Mouse (Mus musculus) heart, adult 2 months (tissue): ENCODE results near the gene Rab1b. TPM values are rescaled to one million over a fixed set of nuclear protein-coding genes. Genes with fewer than 3 reads are reported as not detected.

Source experiments
- DNase-seq, 2 experiments: peaks; one replicate each; pipeline ENCODE4 v3.0.0; 2021
- H3K27ac ChIP-seq: fragments of 200-600 bp; 2 replicates; pipeline ENCODE4 v1.8.1; 2022
- H3K27me3 ChIP-seq: fragments of 200-500 bp; 2 replicates; pipeline ENCODE4 v1.6.1; 2012; ENCODE audit warnings: mild to moderate bottlenecking, low read length, inconsistent platforms, mixed read lengths; ENCODE audit not compliant: control insufficient read depth, insufficient read depth
- H3K36me3 ChIP-seq: fragments of 200-500 bp; 2 replicates; pipeline ENCODE4 v1.6.1; 2012; ENCODE audit warnings: low read length, inconsistent platforms; ENCODE audit not compliant: control insufficient read depth, insufficient read depth
- H3K4me1 ChIP-seq: fragments of 200-500 bp; 2 replicates; pipeline ENCODE4 v1.6.1; 2011; ENCODE audit warnings: low read length; ENCODE audit not compliant: control insufficient read depth, insufficient read depth
- H3K4me3 ChIP-seq: fragments of 200-600 bp; 2 replicates; pipeline ENCODE4 v1.8.1; 2022
- H3K79me2 ChIP-seq: fragments of 200-500 bp; replicated peaks from 2 replicates; pipeline ENCODE4 v1.6.1; 2012; ENCODE audit warnings: mild to moderate bottlenecking, inconsistent platforms, low read length, moderate library complexity, mixed read lengths; ENCODE audit not compliant: control insufficient read depth, insufficient read depth
- H3K9ac ChIP-seq: fragments of 200-500 bp; 2 replicates; pipeline ENCODE4 v1.6.1; 2012; ENCODE audit warnings: low read depth, mild to moderate bottlenecking, control low read depth, inconsistent platforms, low read length, mixed read lengths
- CTCF ChIP-seq: fragments of 200-600 bp; IDR thresholded peaks from 2 replicates; pipeline ENCODE4 v1.8.1; 2022; ENCODE audit warnings: antibody characterized with exemption, mild to moderate bottlenecking, moderate library complexity
- EP300 ChIP-seq: fragments of 200-500 bp; IDR thresholded peaks from 2 replicates; pipeline ENCODE4 v1.6.1; 2011; ENCODE audit warnings: low read depth, low read length, control low read depth; ENCODE audit not compliant: insufficient read depth
- POLR2A ChIP-seq: fragments of 200-500 bp; IDR thresholded peaks from 2 replicates; pipeline ENCODE4 v1.6.1; 2011; ENCODE audit warnings: mild to moderate bottlenecking, low read depth, low read length, control low read depth; ENCODE audit not compliant: insufficient read depth
- WGBS: fragments of 180-500 bp; shearing (Covaris S2); methylation state at CpG from one replicate; pipeline ENCODE4 v1.1.7; 2018; 5-methylcytosine and 5-hydroxymethylcytosine counted together
- intact Hi-C: fragments of 180-260 bp; cut with DNase I; formaldehyde crosslinking; loops from one replicate; pipeline ENCODE4 v1.15.1; 2025
- polyA plus RNA-seq: library from polyadenylated mRNA; depleted of rRNA; stranded (reverse); fragments of >200 nt; gene quantifications from 2 replicates; pipeline ENCODE4 v1.2.3, GENCODE M21; 2012
- total RNA-seq, 2 experiments: library from RNA; stranded (reverse); gene quantifications; 2 replicates each; pipeline ENCODE4 v1.2.3; 2021

Gene Rab1b
- total and polyA plus RNA-seq, 3 experiments, result 173 to 221 (median 195) TPM

DNA sequence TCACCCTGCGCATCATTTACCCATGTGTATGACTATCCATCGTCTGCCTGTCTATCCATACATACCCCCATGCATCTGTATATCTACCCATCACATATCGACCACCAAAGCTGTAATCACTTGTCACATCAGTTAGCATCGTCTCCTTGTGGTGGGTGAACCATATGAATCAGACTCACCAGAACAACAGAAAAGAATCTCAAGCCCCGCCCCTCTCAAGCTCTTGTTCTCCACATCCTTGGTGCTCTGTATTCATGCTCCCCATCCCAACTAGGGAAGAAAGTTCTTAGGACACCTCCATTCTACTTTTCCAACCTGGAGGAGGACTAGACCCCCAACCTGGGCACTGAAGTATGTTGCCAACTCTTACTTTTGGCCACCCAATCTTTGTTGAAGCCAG is 44.8 kb downstream of the Rab1b start:
- no peaks in the 10 kb centered on the region for H3K36me3 ChIP-seq
- TF ChIP-seq CTCF, result no peak
- no peak for TF ChIP-seq EP300
- TF ChIP-seq POLR2A, result no peak
- H3K4me1 ChIP-seq, result peaks cover 12% of the 10 kb centered on the region
- H3K27ac ChIP-seq, result no peak overlapping the region
- no peaks in the 10 kb centered on the region for H3K27me3 ChIP-seq
- intact Hi-C loops, result no loop called here
- 84% methylated on average over 5 of the region's 5 CpGs for WGBS
- no peaks in the 10 kb centered on the region for H3K79me2 ChIP-seq
- no peak for DNase-seq
- no peak overlapping the region for H3K9ac ChIP-seq
- no peak overlapping the region for H3K4me3 ChIP-seq

DNA sequence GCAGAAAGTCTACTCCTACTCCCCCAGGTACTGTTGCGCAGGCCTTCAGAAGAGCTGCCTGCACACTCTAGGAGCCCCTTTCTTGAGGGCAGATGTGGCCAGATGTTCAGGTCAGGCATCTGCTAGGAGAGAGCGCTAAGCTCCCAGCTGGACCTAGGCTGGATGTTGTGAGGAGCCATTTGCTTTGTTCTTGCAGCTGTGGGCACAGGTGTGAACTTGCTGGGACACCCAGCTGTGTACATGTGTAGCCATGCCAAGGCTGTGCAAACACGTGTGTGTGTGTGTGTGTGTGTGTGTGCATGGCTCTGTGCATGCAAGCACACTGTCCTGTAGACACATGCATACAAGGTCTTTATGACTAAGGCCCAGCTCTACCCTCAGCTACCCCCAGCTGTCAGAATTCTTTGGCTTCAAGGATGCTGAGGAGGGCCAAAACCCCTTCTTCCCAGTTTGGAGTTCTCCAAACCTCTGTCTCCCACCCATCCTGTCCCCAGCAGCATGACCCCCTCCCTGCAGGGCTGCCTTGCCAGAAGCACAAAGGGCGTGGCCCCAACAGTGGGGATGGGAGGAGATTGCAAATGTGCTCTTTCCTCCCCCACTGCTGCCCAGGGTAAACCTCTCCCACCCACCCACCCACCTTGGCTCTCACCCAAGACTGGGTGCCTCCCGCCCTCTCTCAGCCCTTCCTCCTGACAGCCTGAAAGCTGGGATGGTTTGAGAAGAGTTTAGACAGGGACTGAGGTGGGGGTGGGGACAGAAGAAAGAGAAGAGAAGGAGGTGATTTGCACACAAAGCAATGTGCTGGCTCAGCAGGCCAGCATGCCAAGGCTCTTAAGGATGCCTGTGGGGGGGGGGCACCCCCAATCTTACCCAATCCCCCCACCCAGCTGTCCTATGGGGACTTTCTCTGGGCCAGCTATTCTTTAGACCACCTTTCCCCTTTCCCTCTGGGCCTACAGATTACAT is 46.2 kb downstream of the Rab1b start:
- WGBS, result 54% methylated on average over 5 of the region's 5 CpGs
- H3K4me1 ChIP-seq, result peaks cover 10% of the 10 kb centered on the region
- no peak overlapping the region for H3K9ac ChIP-seq
- no peaks in the 10 kb centered on the region for H3K79me2 ChIP-seq
- H3K36me3 ChIP-seq, result no peaks in the 10 kb centered on the region
- intact Hi-C loops, result no loop called here
- H3K27ac ChIP-seq, result no peak overlapping the region
- peak; percentile 61 to 62 for DNase-seq
- H3K27me3 ChIP-seq, result no peaks in the 10 kb centered on the region
- no peak overlapping the region for H3K4me3 ChIP-seq
- TF ChIP-seq CTCF (no peak), POLR2A (no peak), EP300 (no peak)

DNA sequence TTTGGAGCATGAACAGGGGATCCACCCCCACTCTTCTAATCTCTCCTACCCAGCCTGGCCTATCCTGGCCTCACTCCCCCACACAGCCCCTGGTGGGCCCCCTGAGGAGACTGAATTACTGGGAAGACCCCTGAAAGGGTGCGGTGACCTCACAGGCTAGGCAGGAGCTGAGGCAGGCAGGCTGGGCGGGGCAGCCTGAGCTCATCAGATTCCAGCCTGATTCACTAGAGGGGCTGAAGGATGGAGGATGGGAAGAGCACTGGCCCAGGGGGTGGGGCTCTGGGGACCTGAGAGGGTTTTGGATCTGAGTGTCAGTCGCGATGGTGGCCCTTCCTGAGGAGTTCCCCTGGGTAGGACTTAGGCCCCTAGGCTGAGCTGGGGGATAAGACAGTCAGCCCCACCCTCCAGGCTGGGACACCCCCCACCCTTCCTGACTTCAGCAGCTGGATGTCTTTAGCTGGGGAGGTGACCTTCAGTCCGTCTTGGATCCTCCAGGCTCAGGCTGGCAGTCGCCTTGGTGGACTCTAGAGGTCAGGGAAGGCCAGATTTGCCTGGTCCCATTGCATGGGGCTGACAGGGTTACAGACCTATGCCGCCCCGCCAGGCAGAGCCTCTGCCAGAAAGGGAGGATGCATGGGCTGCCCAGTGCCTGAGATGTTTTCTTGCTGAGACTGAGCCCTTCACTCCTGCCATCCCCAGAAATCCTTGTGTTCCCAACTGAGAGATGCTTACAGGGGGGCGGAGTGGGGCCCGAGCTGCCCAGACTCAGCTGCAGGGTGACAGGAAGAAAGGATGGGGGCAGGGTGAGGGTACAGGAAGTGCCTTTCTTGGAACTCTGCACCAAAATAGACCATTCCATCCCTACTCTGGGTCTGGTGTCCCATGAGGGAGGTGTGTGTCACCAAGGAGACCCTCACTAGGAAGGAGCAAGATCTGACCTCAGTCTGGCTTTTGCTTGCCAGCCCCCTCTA is 47.8 kb downstream of the Rab1b start:
- H3K79me2 ChIP-seq, result no peaks in the 10 kb centered on the region
- peak overlapping the region; percentile 36 for H3K27ac ChIP-seq
- DNase-seq, result peak; percentile 43
- H3K27me3 ChIP-seq, result no peaks in the 10 kb centered on the region
- H3K4me3 ChIP-seq, result no peak overlapping the region
- intact Hi-C loops, result no loop called here
- no peaks in the 10 kb centered on the region for H3K36me3 ChIP-seq
- TF ChIP-seq CTCF (no peak), EP300 (no peak), POLR2A (peak; percentile 12; the same call in 1 of the 2 replicates)
- 18% methylated on average over 10 of the region's 10 CpGs for WGBS
- no peak overlapping the region for H3K9ac ChIP-seq
- peaks cover 10% of the 10 kb centered on the region for H3K4me1 ChIP-seq

DNA sequence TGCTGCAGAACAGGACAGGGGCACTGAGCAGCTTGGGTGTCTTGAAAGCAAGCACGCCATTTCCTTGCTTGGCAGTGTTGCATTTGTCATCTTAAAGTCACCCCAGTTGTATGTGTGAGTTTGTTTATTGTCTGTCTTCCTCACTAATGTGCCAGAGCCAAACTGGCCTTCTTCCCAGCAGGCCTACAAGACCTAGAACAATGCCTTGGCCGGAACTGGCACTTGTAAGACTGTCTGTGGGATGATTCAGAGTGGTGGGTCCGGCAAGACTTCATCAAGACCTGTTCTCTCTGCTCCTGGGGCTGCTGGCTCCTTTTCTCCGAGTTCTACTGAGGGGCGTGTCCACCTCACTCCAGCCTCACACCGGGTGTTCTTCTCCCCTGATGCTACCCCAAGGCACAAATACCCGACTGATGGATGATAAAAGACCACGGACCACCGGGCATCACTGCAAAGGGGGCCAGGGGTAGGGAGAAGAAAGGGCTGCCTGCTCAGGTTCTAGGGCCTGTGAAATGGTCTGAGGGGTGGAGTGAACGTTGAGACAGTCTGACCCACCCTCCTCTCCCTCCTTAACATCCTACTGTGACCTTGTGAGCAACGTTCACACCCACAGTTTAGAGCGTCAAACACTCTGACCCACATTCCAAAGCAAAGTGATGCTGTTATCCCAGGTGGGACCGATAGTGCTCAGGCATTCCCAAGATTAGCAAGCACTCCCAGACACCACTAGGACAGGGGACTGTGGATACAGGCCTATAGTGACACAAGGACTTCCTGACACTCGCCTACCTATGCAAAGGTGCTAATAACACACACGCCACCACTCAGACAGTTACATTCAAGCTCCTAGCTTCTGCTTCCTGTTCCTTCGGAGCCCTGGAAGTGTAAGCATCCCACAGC is 48.7 kb downstream of the Rab1b start:
- intact Hi-C loops, result no loop called here
- H3K9ac ChIP-seq, result no peak overlapping the region
- no peak for DNase-seq
- no peak for TF ChIP-seq CTCF
- TF ChIP-seq EP300, result no peak
- no peak for TF ChIP-seq POLR2A
- peaks cover 10% of the 10 kb centered on the region for H3K4me1 ChIP-seq
- H3K27me3 ChIP-seq, result no peaks in the 10 kb centered on the region
- no peaks in the 10 kb centered on the region for H3K79me2 ChIP-seq
- peak overlapping the region; percentile 36 for H3K27ac ChIP-seq
- no peak overlapping the region for H3K4me3 ChIP-seq
- 39% methylated on average over 16 of the region's 16 CpGs for WGBS
- H3K36me3 ChIP-seq, result no peaks in the 10 kb centered on the region

DNA sequence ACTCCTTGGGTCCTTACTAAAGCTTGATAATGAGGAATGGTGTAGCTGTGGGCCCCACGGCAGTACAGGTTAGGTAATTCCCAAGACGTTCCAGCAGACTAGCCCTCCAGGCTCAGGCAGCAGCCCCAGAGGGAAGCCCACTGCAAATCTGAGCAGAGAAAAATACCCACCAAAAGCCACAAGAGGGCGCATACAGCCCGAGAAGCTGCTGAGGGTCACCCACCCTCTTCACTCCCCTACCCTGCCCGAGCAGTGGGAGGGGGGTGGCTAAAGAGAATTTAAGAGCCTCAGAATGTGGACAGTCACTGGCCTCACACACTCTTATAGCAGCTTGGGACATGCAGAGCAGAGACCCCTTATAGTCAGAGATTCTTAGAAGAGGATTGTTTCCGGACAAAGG is 50.6 kb downstream of the Rab1b start:
- TF ChIP-seq POLR2A, result no peak
- peak; percentile 89 for TF ChIP-seq CTCF
- TF ChIP-seq EP300, result no peak
- Histone ChIP-seq H3K27me3 (no peaks in the 10 kb centered on the region), H3K27ac (no peak overlapping the region), H3K4me1 (peaks cover 12% of the 10 kb centered on the region), H3K9ac (no peak overlapping the region), H3K36me3 (no peaks in the 10 kb centered on the region), H3K79me2 (no peaks in the 10 kb centered on the region), H3K4me3 (no peak overlapping the region)
- WGBS, result 18% methylated on average over 6 of the region's 6 CpGs
- intact Hi-C loops, result loop anchor here (1.0 kb wide), 1 partner anchor 17 kb away; no protein-coding TSS in a partner anchor
- peak in 1 of 2 experiments; percentile 50 for DNase-seq
